Comparison of ENCODE assay signal across 8 mouse cellular contexts in genomic region chr6:71440492-71441250, GRCm38 (mm10). TPM values are rescaled to one million over a fixed set of nuclear protein-coding genes. Genes with fewer than 3 reads are reported as not detected.
DNase-seq lines count a peak whose midpoint lies in the region; ATAC-seq lines count a peak whose summit lies in the region.

Gene Rmnd5a (minus strand): TSS chr6:71440637.

- peak within 1 kb of the TSS; percentile 91 for H3K9ac ChIP-seq in intestine, embryonic 14.5 days (ENCODE audit: low read length)

- H3K4me3 ChIP-seq in intestine, embryonic 14.5 days (ENCODE audit: low read depth, low read length), result peak within 1 kb of the TSS; percentile 92

- DNase-seq in adrenal gland, adult 18-20 months (ENCODE audit: low spot score in 2 of 2), result peak; percentile 98 to 99
- DNase-seq in embryo, embryonic 11 days, result peak; percentile 97
- peak; percentile 100 for DNase-seq in gastrocnemius, postnatal 25 days
- peak; percentile 98 for DNase-seq in intestine, embryonic 14.5 days (ENCODE audit: low spot score)
- DNase-seq in left cerebral cortex, postnatal 14 days (ENCODE audit: low spot score in 2 of 2), result peak; percentile 98 to 99
- DNase-seq in mesoderm, embryonic 11.5 days (ENCODE audit: low read depth, low spot score), result peak; percentile 99
- peak; percentile 98 to 99 for DNase-seq in right cerebral cortex, postnatal 36 days (ENCODE audit: low spot score in 2 of 2)
- DNase-seq in yolk sac, embryonic 10.5 days (ENCODE audit: low spot score), result peak; percentile 99

- no peaks in the 10 kb centered on the region for H3K27me3 ChIP-seq in intestine, embryonic 14.5 days (replicated peaks; ENCODE audit: control insufficient read depth, insufficient read depth, low read length)

- H3K36me3 ChIP-seq in intestine, embryonic 14.5 days (ENCODE audit: control insufficient read depth, insufficient read depth, low read length), result no peaks in the 10 kb centered on the region

- H3K9me3 ChIP-seq in intestine, embryonic 14.5 days (ENCODE audit: control insufficient read depth, low read length), result no peaks in the 10 kb centered on the region

- WGBS in intestine, embryonic 14.5 days, result under 1% methylated on average over 75 of the region's 75 CpGs

- ATAC-seq in intestine, embryonic 14.5 days (replicated peaks; ENCODE audit: low FRiP score, low TSS enrichment, low read depth), result peak; percentile 99

- peaks cover 28% of the 10 kb centered on the region for H3K4me1 ChIP-seq in intestine, embryonic 14.5 days (replicated peaks; ENCODE audit: control insufficient read depth, insufficient read depth, low read length)

- intact Hi-C loops in left cerebral cortex, postnatal 14 days (cut with DNase I), result loop anchor here (1.0 kb wide), 1 partner anchor 54 kb away; no protein-coding TSS in a partner anchor

- H3K4me2 ChIP-seq in intestine, embryonic 14.5 days (ENCODE audit: low read length), result peak within 1 kb of the TSS; percentile 98

- peak within 1 kb of the TSS; percentile 97 for H3K27ac ChIP-seq in intestine, embryonic 14.5 days (ENCODE audit: low read depth)

RNA-seq across cellular contexts. Expression of gene Rmnd5a, which starts in this region (rescaled TPM):
- total RNA-seq in adrenal gland, adult 18-20 months (2021), result 10 to 100 TPM; 72.9 to 92.6 TPM
- 10 to 100 TPM; 85.7 to 94.4 TPM for total RNA-seq in gastrocnemius, postnatal 25 days (2021)
- 9.0 and 10.0 TPM in 2 replicates for polyA plus RNA-seq in intestine, embryonic 14.5 days (2014; fragmentation: Nextera tagmentation; extraction: Ambion mirVana)
- total RNA-seq in left cerebral cortex, postnatal 14 days (2021), result 10 to 100 TPM; 85.1 to 87.0 TPM

Comparison
In these comparisons a context has a peak if more than half of its experiments do, and no peak if none do; other contexts are left out.
1. Peak in every context shown above with its lines: DNase-seq, ATAC-seq, H3K4me3 ChIP-seq and H3K27ac ChIP-seq.